Mouse (Mus musculus) intestine, postnatal 0 days (tissue): ENCODE data around the gene Bco2. TPM values are rescaled to one million over a fixed set of nuclear protein-coding genes. Genes with fewer than 3 reads are reported as not detected.

Experiments used
- ATAC-seq: fragments of 200-750 bp; cut with Nextera tagmentation; 2 replicates; pipeline ENCODE4 v1.8.0; 2017; ENCODE audit warnings: mild to moderate bottlenecking, moderate TSS enrichment, moderate library complexity
- H3K27ac ChIP-seq: fragments of 300-500 bp; sonication (generic); 2 replicates; pipeline ENCODE4 v1.5.1; 2014; ENCODE audit warnings: mild to moderate bottlenecking, low read depth, low read length, moderate library complexity
- H3K27me3 ChIP-seq: fragments of 300-500 bp; sonication (generic); replicated peaks from 2 replicates; pipeline ENCODE4 v1.6.1; 2014; ENCODE audit warnings: low read length, mixed read lengths; ENCODE audit not compliant: control insufficient read depth, insufficient read depth
- H3K36me3 ChIP-seq: fragments of 300-500 bp; sonication (generic); 2 replicates; pipeline ENCODE4 v1.6.1; 2014; ENCODE audit warnings: mild to moderate bottlenecking, moderate library complexity; ENCODE audit not compliant: control insufficient read depth, insufficient read depth
- H3K4me1 ChIP-seq: fragments of 300-500 bp; sonication (generic); replicated peaks from 2 replicates; pipeline ENCODE4 v1.6.1; 2014; ENCODE audit warnings: antibody characterized with exemption, low read length, mixed read lengths; ENCODE audit not compliant: control insufficient read depth, insufficient read depth
- H3K4me2 ChIP-seq: fragments of 300-500 bp; sonication (generic); replicated peaks from 2 replicates; pipeline ENCODE4 v1.6.1; 2014; ENCODE audit warnings: low read depth, mild to moderate bottlenecking, moderate library complexity
- H3K4me3 ChIP-seq: fragments of 300-500 bp; sonication (generic); 2 replicates; pipeline ENCODE4 v1.5.1; 2014; ENCODE audit warnings: low read depth, low read length
- H3K9ac ChIP-seq: fragments of 300-500 bp; sonication (generic); 2 replicates; pipeline ENCODE4 v1.6.1; 2014; ENCODE audit warnings: mild to moderate bottlenecking, low read depth, low read length
- H3K9me3 ChIP-seq: fragments of 300-500 bp; sonication (generic); 2 replicates; pipeline ENCODE4 v1.6.1; 2016; ENCODE audit warnings: mixed run types; ENCODE audit not compliant: control insufficient read depth
- CTCF ChIP-seq: sonication (generic); IDR thresholded peaks from 2 replicates; pipeline ENCODE4 v1.5.1; 2016; ENCODE audit warnings: low read depth, mild to moderate bottlenecking, control low read depth, antibody characterized with exemption, moderate library complexity
- WGBS: fragments of 180-500 bp; shearing (Covaris S2); extraction: QIAGEN DNeasy Blood & Tissue Kit; methylation state at CpG from one replicate; pipeline ENCODE4 v1.1.7; 2014; 5-methylcytosine and 5-hydroxymethylcytosine counted together
- polyA plus RNA-seq: library from polyadenylated mRNA; unstranded; fragments of >200 nt; fragmentation: Nextera tagmentation; extraction: Ambion mirVana; gene quantifications from 2 replicates; pipeline ENCODE4 v1.2.1, GENCODE M21; 2015

The Bco2 gene
- polyA plus RNA-seq, 1 experiment from 2014 or later = 4.7 TPM

DNA sequence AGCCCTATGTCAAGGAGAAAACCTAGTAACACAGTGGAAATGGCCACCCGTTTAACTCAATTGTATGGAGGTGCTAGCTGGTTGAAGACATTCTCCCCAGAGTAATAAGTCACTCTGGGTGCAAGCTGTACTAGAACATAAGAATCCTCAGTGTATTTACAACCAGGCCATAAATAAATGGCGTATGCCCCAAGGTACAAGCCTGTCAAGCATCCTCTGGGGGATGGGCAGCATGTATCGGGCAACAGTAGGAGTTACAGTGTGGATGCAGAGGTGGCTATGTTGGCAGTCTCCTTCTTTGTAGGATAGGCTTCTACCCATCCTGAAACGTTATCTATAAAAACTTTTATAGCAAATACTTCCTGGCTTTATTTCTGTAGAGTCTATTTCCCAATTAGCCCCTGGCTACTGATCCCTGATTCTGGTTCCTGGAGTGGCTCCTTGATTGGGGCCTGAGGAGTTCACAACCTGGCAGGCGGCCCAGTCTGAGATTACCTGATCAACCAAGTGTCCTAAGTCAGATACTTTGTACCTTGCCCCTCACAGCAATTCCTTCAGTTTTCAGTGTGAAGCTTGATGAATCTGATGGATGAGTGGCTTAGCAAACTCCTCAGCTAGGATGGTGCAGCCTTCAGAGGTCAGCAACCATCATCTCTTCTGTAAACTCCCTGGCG is 30.3 kb upstream of the Bco2 start:
- Histone ChIP-seq H3K27ac (peak overlapping the region; percentile 64), H3K36me3 (no peaks in the 10 kb centered on the region), H3K27me3 (no peaks in the 10 kb centered on the region), H3K4me2 (no peak overlapping the region), H3K4me1 (peaks cover 5% of the 10 kb centered on the region; the same call in 1 of the 2 replicates), H3K9ac (no peak overlapping the region), H3K4me3 (no peak overlapping the region), H3K9me3 (no peaks in the 10 kb centered on the region)
- TF ChIP-seq CTCF = no peak
- ATAC-seq = peak; percentile 71
- 41% methylated on average over 6 of the region's 6 CpGs for WGBS

DNA sequence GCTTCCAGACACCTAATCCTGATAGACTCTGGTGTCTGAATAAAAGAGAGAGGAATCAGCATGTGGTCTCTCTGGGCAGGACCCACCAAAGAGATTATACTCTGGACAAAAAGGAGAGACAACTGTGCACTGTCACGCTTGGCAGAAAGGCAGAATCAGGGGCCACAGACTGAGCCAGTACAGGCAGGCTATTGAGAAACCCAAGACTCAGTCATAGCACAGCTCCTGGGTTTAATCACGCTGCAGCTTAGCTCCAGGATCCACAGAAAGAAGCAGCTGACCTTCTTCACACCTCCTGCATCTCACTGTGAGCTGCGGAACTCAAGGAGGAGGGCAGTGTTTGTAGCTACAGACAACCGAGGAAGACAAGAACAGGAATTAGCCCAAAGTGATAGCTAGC is 25.4 kb upstream of the Bco2 start:
- H3K9ac ChIP-seq = no peak overlapping the region
- H3K4me3 ChIP-seq = no peak overlapping the region
- WGBS = 44% methylated on average over 4 of the region's 4 CpGs
- no peaks in the 10 kb centered on the region for H3K4me1 ChIP-seq
- no peak for TF ChIP-seq CTCF
- H3K27me3 ChIP-seq = no peaks in the 10 kb centered on the region
- no peak overlapping the region for H3K4me2 ChIP-seq
- ATAC-seq = no peak
- H3K36me3 ChIP-seq = no peaks in the 10 kb centered on the region
- H3K9me3 ChIP-seq = no peaks in the 10 kb centered on the region
- H3K27ac ChIP-seq = no peak overlapping the region

DNA sequence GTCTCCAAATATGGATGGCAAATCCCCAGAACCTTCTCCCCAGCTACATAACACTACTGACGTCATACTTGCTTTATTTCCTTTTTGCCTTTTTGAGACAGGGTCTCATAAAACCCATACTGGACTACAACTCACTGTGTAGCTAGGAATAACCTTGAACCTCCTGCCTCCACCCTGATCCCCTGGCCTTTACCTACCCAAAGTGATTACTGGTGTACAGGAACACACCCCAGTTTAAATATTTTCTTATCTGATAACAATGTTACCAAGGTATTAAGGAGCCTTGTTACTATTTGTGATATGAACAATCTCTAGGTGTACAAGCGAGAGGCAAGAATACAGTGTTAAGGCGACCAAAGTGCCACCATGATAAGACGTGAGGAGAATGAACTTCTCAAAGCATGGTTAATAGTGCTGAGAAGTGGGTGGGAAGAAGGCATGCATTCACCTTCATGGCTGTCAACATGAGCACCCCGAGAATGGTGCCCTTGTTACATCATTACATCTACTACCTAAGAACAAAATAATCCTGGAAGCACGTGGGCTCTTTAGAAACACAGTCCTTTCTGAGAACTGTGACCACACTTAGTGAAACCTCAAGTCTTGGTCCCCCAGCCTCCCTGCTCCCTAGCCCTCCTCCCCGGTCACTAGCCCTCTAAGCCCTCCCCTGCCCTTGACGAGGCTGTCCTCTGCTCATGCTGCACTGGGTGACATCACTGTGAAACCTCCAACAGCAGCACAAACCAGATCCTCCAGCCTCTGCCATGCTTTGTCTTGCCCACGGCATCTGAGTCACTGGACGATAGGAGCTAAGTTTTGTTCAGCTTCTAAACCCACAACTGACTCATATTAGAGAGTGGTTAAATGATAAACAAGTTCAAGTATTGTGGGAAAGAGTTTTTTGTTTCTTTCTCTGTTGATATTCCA is 14.9 kb upstream of the Bco2 start:
- 49% methylated on average over 10 of the region's 10 CpGs for WGBS
- Histone ChIP-seq H3K4me1 (no peaks in the 10 kb centered on the region; the same call in 1 of the 2 replicates), H3K9me3 (no peaks in the 10 kb centered on the region), H3K4me3 (no peak overlapping the region), H3K27ac (no peak overlapping the region), H3K9ac (no peak overlapping the region), H3K4me2 (no peak overlapping the region), H3K36me3 (no peaks in the 10 kb centered on the region), H3K27me3 (no peaks in the 10 kb centered on the region)
- no peak for TF ChIP-seq CTCF
- ATAC-seq = no peak

DNA sequence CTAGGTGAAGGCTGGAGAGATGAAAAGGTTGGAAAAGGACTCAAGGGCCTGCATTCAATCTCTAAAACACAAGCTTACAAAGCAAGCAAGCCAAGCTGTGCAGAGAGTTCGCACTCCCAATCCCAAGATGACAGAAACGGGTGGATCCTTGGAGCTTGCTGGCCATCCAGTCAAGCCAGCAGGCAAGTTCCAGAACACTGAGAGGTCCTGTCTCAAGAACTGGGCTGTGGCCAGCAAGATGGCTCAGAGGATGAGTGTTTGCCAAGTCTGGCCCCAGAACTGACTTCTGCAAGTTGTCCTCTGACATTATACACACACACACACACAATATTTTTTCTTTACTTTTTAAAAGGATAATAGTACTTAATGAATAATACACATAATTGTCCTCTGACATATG is 12.9 kb upstream of the Bco2 start:
- no peak for TF ChIP-seq CTCF
- no peaks in the 10 kb centered on the region; the same call in 1 of the 2 replicates for H3K4me1 ChIP-seq

DNA sequence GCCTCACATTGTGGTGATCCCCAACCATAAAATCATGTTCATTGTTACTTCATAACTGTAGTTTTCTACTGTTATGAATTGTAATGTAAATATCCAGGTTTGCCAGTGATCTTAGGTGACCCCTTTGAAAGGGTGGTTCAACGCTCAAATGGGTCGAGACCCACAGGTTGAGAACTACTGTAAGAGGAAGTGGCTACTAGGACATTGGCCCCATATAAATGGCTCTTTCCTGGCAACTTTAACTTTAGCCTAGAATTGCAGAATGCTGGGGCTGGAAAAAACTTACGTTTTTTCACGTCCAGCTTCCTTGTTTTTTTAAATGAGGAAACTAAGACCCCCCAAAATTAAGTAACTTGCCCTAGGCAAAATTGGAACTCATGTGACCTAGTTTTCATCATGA is 12.4 kb upstream of the Bco2 start:
- Histone ChIP-seq H3K9me3 (no peaks in the 10 kb centered on the region), H3K4me1 (no peaks in the 10 kb centered on the region; the same call in 1 of the 2 replicates), H3K27me3 (no peaks in the 10 kb centered on the region), H3K4me2 (no peak overlapping the region), H3K9ac (no peak overlapping the region), H3K36me3 (no peaks in the 10 kb centered on the region), H3K4me3 (no peak overlapping the region), H3K27ac (no peak overlapping the region)
- no peak for ATAC-seq
- WGBS = 73% methylated on average over 4 of the region's 4 CpGs
- TF ChIP-seq CTCF = no peak

More for the DNA sequence above, 12.9 kb upstream of the Bco2 start:
- H3K4me2 ChIP-seq = no peak overlapping the region
- WGBS = 89% methylated on average over 2 of the region's 2 CpGs
- H3K9me3 ChIP-seq = no peaks in the 10 kb centered on the region
- no peaks in the 10 kb centered on the region for H3K36me3 ChIP-seq
- H3K27ac ChIP-seq = no peak overlapping the region
- no peak overlapping the region for H3K4me3 ChIP-seq
- no peak overlapping the region for H3K9ac ChIP-seq
- ATAC-seq = no peak
- no peaks in the 10 kb centered on the region for H3K27me3 ChIP-seq

DNA sequence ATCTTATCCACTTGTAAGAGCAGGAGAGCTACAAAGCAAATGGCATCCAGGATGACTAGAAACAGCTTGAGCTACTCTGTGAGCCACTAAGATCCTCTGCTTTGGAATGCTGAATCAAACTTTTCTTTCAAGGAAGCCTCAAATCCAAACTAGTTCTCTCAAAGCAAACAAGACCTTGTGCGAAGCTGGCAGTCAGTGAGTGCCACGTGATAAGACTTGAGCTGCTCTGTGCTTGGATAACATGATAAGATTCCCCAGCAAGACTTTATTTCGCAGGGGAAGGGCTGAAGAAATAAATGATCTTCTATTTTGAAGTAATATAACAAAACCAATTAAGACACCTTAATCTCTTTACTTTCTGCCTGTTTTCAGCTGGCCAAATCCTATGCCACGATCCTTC is 11.0 kb upstream of the Bco2 start:
- H3K36me3 ChIP-seq = no peaks in the 10 kb centered on the region
- H3K27me3 ChIP-seq = no peaks in the 10 kb centered on the region
- no peak for ATAC-seq
- no peak overlapping the region for H3K4me3 ChIP-seq
- no peaks in the 10 kb centered on the region; the same call in 1 of the 2 replicates for H3K4me1 ChIP-seq
- H3K27ac ChIP-seq = no peak overlapping the region
- H3K9ac ChIP-seq = no peak overlapping the region
- H3K9me3 ChIP-seq = no peaks in the 10 kb centered on the region
- 34% methylated on average over 4 of the region's 4 CpGs for WGBS
- no peak for TF ChIP-seq CTCF
- H3K4me2 ChIP-seq = peak overlapping the region; percentile 35
